Mouse (Mus musculus) lung, adult 2 months (tissue): ENCODE data around the gene Phyhipl. TPM values are rescaled to one million over a fixed set of nuclear protein-coding genes. Genes with fewer than 3 reads are reported as not detected.

Source experiments
- DNase-seq: peaks from one replicate; pipeline ENCODE4 v3.0.0; 2022
- H3K4me1 ChIP-seq: fragments of 200-500 bp; 2 replicates; pipeline ENCODE4 v1.6.1; 2011; ENCODE audit warnings: low read length; ENCODE audit not compliant: control insufficient read depth, insufficient read depth
- H3K4me3 ChIP-seq: fragments of 200-500 bp; replicated peaks from 2 replicates; pipeline ENCODE3; 2011; ENCODE audit warnings: low read depth, mild to moderate bottlenecking, control low read depth, low read length; ENCODE audit errors: extremely low read depth
- CTCF ChIP-seq: fragments of 200-500 bp; IDR thresholded peaks from 2 replicates; pipeline ENCODE4 v1.5.1; 2011; ENCODE audit warnings: mild to moderate bottlenecking, low read length, control low read depth; ENCODE audit not compliant: insufficient read depth
- POLR2A ChIP-seq: fragments of 200-500 bp; IDR thresholded peaks from 2 replicates; pipeline ENCODE4 v1.6.1; 2011; ENCODE audit warnings: low read depth, mild to moderate bottlenecking, control low read depth, low read length, borderline replicate concordance; ENCODE audit errors: extremely low read depth
- WGBS: fragments of 180-500 bp; shearing (Covaris S2); methylation state at CpG from one replicate; pipeline ENCODE4 v1.1.7; 2018; 5-methylcytosine and 5-hydroxymethylcytosine counted together
- polyA plus RNA-seq: library from polyadenylated mRNA; depleted of rRNA; stranded (reverse); fragments of >200 nt; gene quantifications from 2 replicates; pipeline ENCODE4 v1.2.3, GENCODE M21; 2012; rRNA removed

Phyhipl gene
- 0.11 TPM in 1 of 2 replicates, not detected in the other for polyA plus RNA-seq

DNA sequence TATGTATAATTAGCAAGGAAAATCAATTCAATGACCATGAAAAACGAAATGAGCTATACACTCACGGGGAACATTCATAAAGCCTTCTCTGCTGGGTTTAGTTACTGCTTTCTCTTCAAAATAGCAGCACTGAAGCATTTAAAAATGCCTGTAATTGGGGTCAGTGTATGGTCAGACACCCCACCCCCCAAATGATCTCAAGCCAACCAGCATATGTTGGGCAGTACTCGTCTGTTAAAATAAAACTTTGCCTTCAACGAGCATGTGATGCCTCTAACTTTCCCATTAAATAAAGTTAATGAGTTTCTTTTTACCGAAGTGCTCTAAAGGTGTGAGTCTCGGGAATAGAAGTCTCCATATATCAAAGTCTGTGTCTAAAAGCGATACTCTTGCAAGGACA lies at the start of gene Phyhipl:
TSS of gene Phyhipl (minus strand) at position 138 of the 400 bp plus-strand sequence.
- no peak for DNase-seq
- H3K4me3 ChIP-seq = no peak within 1 kb of the TSS
- TF ChIP-seq CTCF (no peak), POLR2A (no peak)
- WGBS = 76% methylated on average over 7 of the region's 7 CpGs
- no peaks in the 10 kb centered on the region for H3K4me1 ChIP-seq

GRCm38 (mm10) chr10:70703211-70703610 lies 47.4 kb upstream of the Phyhipl start:
- 48% methylated on average over 6 of the region's 6 CpGs for WGBS
- no peak overlapping the region for H3K4me3 ChIP-seq
- DNase-seq = no peak
- H3K4me1 ChIP-seq = no peaks in the 10 kb centered on the region
- TF ChIP-seq CTCF (no peak), POLR2A (no peak)

DNA sequence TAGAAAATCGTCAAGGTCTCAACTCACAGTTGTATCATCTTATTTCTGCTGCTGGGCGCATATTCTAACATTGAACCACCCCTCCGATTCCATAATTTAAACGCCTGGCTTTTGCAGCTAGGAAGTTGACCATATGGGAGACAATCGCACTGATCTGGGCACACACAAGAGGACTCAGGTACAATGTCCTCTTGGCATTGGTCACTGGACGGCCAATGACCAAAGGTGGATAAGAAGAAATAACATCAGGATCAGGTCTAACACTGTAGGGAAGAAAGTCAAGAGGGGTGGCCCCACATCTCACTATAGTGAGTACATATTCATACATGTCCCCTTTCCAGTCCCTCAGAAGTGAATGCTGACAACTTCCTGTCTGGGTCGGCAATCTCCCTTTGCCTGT lies 43.8 kb upstream of the Phyhipl start:
- Histone ChIP-seq H3K4me3 (no peak overlapping the region), H3K4me1 (no peaks in the 10 kb centered on the region)
- 87% methylated on average over 7 of the region's 7 CpGs for WGBS
- DNase-seq = no peak
- TF ChIP-seq CTCF (no peak), POLR2A (no peak)

- DNase-seq = no peak
- TF ChIP-seq CTCF (no peak), POLR2A (no peak)
- WGBS = 79% methylated on average over 3 of the region's 3 CpGs
- no peaks in the 10 kb centered on the region for H3K4me1 ChIP-seq
- H3K4me3 ChIP-seq = no peak overlapping the region
These were observed 42.2 kb upstream of the Phyhipl start for GRCm38 (mm10) chr10:70698014-70698413.

GRCm38 (mm10) chr10:70696748-70697585 lies 41.2 kb upstream of the Phyhipl start:
- no peak overlapping the region for H3K4me3 ChIP-seq
- 57% methylated on average over 29 of the region's 29 CpGs for WGBS
- TF ChIP-seq POLR2A = no peak
- no peak for TF ChIP-seq CTCF
- DNase-seq = no peak
- no peaks in the 10 kb centered on the region for H3K4me1 ChIP-seq

DNA sequence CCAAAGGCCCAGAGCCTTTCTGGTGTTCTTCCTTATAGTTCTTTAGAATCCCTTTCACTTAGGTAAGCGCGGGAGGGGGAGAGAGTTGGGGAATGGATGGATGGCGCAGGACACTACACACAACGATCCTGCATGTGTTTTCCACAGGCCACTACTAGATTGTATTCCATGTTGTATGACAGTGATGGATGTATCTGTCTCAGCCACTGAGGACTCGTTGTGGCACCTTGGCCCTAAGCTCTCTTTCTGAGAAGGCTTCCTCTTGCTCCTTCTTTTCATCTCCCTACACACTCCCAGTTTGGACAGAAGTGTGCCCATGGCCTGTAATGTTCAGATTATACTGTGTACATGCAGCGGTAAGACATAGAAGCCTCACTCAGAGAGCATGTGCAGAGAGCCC lies 33.6 kb upstream of the Phyhipl start:
- TF ChIP-seq CTCF (no peak), POLR2A (no peak)
- no peak for DNase-seq
- Histone ChIP-seq H3K4me3 (no peak overlapping the region), H3K4me1 (no peaks in the 10 kb centered on the region; the same call in 1 of the 2 replicates)
- WGBS = 69% methylated on average over 6 of the region's 6 CpGs

GRCm38 (mm10) chr10:70688881-70689280 lies 33.1 kb upstream of the Phyhipl start:
- WGBS = 55% methylated on average over 8 of the region's 8 CpGs
- H3K4me3 ChIP-seq = no peak overlapping the region
- DNase-seq = no peak
- no peaks in the 10 kb centered on the region; the same call in 1 of the 2 replicates for H3K4me1 ChIP-seq
- TF ChIP-seq POLR2A (no peak), CTCF (no peak)

GRCm38 (mm10) chr10:70686941-70687703 lies 31.4 kb upstream of the Phyhipl start:
- H3K4me1 ChIP-seq = no peaks in the 10 kb centered on the region; the same call in 1 of the 2 replicates
- WGBS = 75% methylated on average over 11 of the region's 11 CpGs

GRCm38 (mm10) chr10:70686505-70686904 lies 30.7 kb upstream of the Phyhipl start:
- 44% methylated on average over 3 of the region's 3 CpGs for WGBS
- TF ChIP-seq CTCF = no peak
- no peak for TF ChIP-seq POLR2A
- DNase-seq = no peak
- Histone ChIP-seq H3K4me3 (no peak overlapping the region), H3K4me1 (no peaks in the 10 kb centered on the region; the same call in 1 of the 2 replicates)

More at GRCm38 (mm10) chr10:70686941-70687703, 31.4 kb upstream of the Phyhipl start:
- TF ChIP-seq CTCF (no peak), POLR2A (no peak)
- no peak overlapping the region for H3K4me3 ChIP-seq
- no peak for DNase-seq

DNA sequence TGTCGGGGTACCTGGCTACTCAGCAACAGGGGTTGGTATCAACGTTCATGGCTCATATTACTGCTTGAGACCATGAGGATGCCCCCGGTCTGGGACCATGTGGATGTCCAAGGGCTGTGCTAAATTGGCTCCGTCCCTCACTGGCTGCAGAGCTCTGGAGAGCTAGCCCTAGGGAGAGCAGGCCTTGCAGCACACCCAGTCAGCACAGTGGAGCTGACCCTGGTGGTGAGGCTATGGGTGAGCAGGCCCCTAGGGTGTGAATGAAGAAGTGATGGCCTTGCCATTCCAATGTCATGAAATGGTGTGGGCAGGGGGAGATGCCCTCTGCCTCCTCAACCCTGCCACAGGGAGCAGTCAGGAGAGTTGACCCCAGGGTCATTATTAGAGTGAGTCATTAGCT lies 27.7 kb upstream of the Phyhipl start:
- Histone ChIP-seq H3K4me1 (no peaks in the 10 kb centered on the region), H3K4me3 (no peak overlapping the region)
- TF ChIP-seq CTCF (no peak), POLR2A (no peak)
- WGBS = 83% methylated on average over 4 of the region's 4 CpGs
- DNase-seq = no peak
